Mouse (Mus musculus): ENCODE measurements around the gene Pcna.

Gene Pcna

GRCm38 (mm10) chr2:132233985-132234765 is 18.9 kb downstream of the Pcna start:
- DNase-seq: no peak

GRCm38 (mm10) chr2:132232413-132232945 is 20.6 kb downstream of the Pcna start:
- DNase-seq: no peak

- DNase-seq: no peak
Observed at GRCm38 (mm10) chr2:132224359-132224758, 28.8 kb downstream of the Pcna start.

- no peak for DNase-seq
Observed at GRCm38 (mm10) chr2:132221611-132222073, 31.5 kb downstream of the Pcna start.

- peak; percentile 65 to 69 for DNase-seq
Observed at GRCm38 (mm10) chr2:132211995-132212656, 41.0 kb downstream of the Pcna start.

- DNase-seq: no peak
Observed at GRCm38 (mm10) chr2:132210806-132211312, 42.3 kb downstream of the Pcna start.

GRCm38 (mm10) chr2:132208246-132208881 is 44.8 kb downstream of the Pcna start:
- DNase-seq: peak in 1 of 2 experiments; percentile 40

GRCm38 (mm10) chr2:132206316-132206881 is 46.7 kb downstream of the Pcna start:
- DNase-seq: no peak

- DNase-seq: no peak
Observed at GRCm38 (mm10) chr2:132205549-132205948, 47.6 kb downstream of the Pcna start.

GRCm38 (mm10) chr2:132203773-132204172 is 49.3 kb downstream of the Pcna start:
- DNase-seq: peak; percentile 54 to 65

- no peak for DNase-seq
Observed at GRCm38 (mm10) chr2:132203186-132203585, 49.9 kb downstream of the Pcna start.
